14 mouse cellular contexts compared by ENCODE assay signal in genomic region chr1:189645371-189645770, GRCm38 (mm10). TPM values are rescaled to one million over a fixed set of nuclear protein-coding genes. Genes with fewer than 3 reads are reported as not detected.
A peak's percentile ranks its signal among the peaks of the same experiment; 100 is the strongest.
DNase-seq lines count a peak whose midpoint lies in the region; ATAC-seq and TF ChIP-seq lines count a peak whose summit lies in the region.
"Had no signal": no experiment of that assay in that cellular context is flagged by ENCODE, and none has a peak within 500 bp of the region (broad histone marks: within the 10 kb centered on the region; RNA-seq: fewer than 3 reads in every experiment).

No protein-coding gene starts in this region.

- H3K4me3 ChIP-seq in forebrain, embryonic 12.5 days (replicated peaks) = no peak overlapping the region
- H3K4me3 ChIP-seq in forebrain, embryonic 10.5 days = no peak overlapping the region
- H3K4me3 ChIP-seq in limb, embryonic 14.5 days (replicated peaks; ENCODE audit: low read length) = no peak overlapping the region
- no peak overlapping the region for H3K4me3 ChIP-seq in limb, embryonic 10.5 days
- H3K4me3 ChIP-seq in hindbrain, embryonic 16.5 days (ENCODE audit: low read length) = no peak overlapping the region
- no peak overlapping the region for H3K4me3 ChIP-seq in neural tube, embryonic 14.5 days (ENCODE audit: low read depth, low read length)
- H3K4me3 ChIP-seq: heart, embryonic 10.5 days; liver, embryonic 13.5 days had no signal

- H3K36me3 ChIP-seq in forebrain, embryonic 12.5 days (replicated peaks) = peaks cover 91% of the 10 kb centered on the region
- peaks cover 100% of the 10 kb centered on the region for H3K36me3 ChIP-seq in forebrain, embryonic 10.5 days (replicated peaks)
- peaks cover 85% of the 10 kb centered on the region for H3K36me3 ChIP-seq in limb, embryonic 14.5 days (ENCODE audit: control insufficient read depth, insufficient read depth, low read length)
- H3K36me3 ChIP-seq in limb, embryonic 10.5 days = peaks cover 98% of the 10 kb centered on the region
- H3K36me3 ChIP-seq in hindbrain, embryonic 16.5 days (ENCODE audit: control insufficient read depth, insufficient read depth, low read length) = no peaks in the 10 kb centered on the region
- H3K36me3 ChIP-seq in neural tube, embryonic 14.5 days (ENCODE audit: control insufficient read depth, insufficient read depth, low read length) = no peaks in the 10 kb centered on the region

- ATAC-seq in forebrain, embryonic 12.5 days (ENCODE audit: low FRiP score) = peak; percentile 60; the same call in 1 of the 2 replicates
- no peak for ATAC-seq in limb, embryonic 14.5 days (ENCODE audit: low FRiP score, low read depth)
- ATAC-seq in hindbrain, embryonic 16.5 days = peak; percentile 95
- peak; percentile 85 for ATAC-seq in neural tube, embryonic 14.5 days (ENCODE audit: low read depth)
- ATAC-seq: inflammation-experienced regulatory T-cells, adult 6 months had no signal

- peak overlapping the region; percentile 68; the same call in 1 of the 2 replicates for H3K27ac ChIP-seq in forebrain, embryonic 12.5 days
- no peak overlapping the region for H3K27ac ChIP-seq in forebrain, embryonic 10.5 days
- H3K27ac ChIP-seq in limb, embryonic 14.5 days (replicated peaks; ENCODE audit: low read depth, low read length) = no peak overlapping the region
- H3K27ac ChIP-seq in limb, embryonic 10.5 days = no peak overlapping the region
- H3K27ac ChIP-seq in hindbrain, embryonic 16.5 days (ENCODE audit: low read depth, low read length) = peak overlapping the region; percentile 62
- H3K27ac ChIP-seq in neural tube, embryonic 14.5 days (ENCODE audit: low read depth, low read length) = peak overlapping the region; percentile 36; the same call in 1 of the 2 replicates
- H3K27ac ChIP-seq: heart, embryonic 10.5 days; liver, embryonic 13.5 days; macrophage had no signal

- DNase-seq in forebrain, embryonic 10.5 days (ENCODE audit: extremely low spot score, low spot score) = no peak
- DNase-seq in limb, embryonic 14.5 days (ENCODE audit: low spot score) = peak; percentile 20
- no peak for DNase-seq in limb, embryonic 10.5 days (ENCODE audit: low spot score)
- no peak for DNase-seq in urinary bladder, adult 2 months (ENCODE audit: low spot score)
- DNase-seq in heart, postnatal 14 days = no peak
- DNase-seq: liver, embryonic 13.5 days; right cerebral cortex, adult 18-20 months had no signal

- no peak overlapping the region for H3K9ac ChIP-seq in forebrain, embryonic 12.5 days
- no peak overlapping the region for H3K9ac ChIP-seq in limb, embryonic 14.5 days (ENCODE audit: low read depth, low read length, severe bottlenecking)
- H3K9ac ChIP-seq in hindbrain, embryonic 16.5 days (ENCODE audit: low read depth, low read length) = no peak overlapping the region
- no peak overlapping the region for H3K9ac ChIP-seq in neural tube, embryonic 14.5 days (replicated peaks; ENCODE audit: low read depth, low read length)
- H3K9ac ChIP-seq: liver, embryonic 13.5 days had no signal

- H3K27me3 ChIP-seq in forebrain, embryonic 12.5 days = no peaks in the 10 kb centered on the region
- no peaks in the 10 kb centered on the region for H3K27me3 ChIP-seq in forebrain, embryonic 10.5 days (ENCODE audit: poor library complexity, severe bottlenecking)
- H3K27me3 ChIP-seq in limb, embryonic 14.5 days (ENCODE audit: control insufficient read depth, insufficient read depth, low read length) = no peaks in the 10 kb centered on the region
- H3K27me3 ChIP-seq in limb, embryonic 10.5 days (ENCODE audit: low read depth, poor library complexity, severe bottlenecking) = no peaks in the 10 kb centered on the region
- no peaks in the 10 kb centered on the region for H3K27me3 ChIP-seq in hindbrain, embryonic 16.5 days (replicated peaks; ENCODE audit: control insufficient read depth, insufficient read depth, low read length)
- H3K27me3 ChIP-seq in neural tube, embryonic 14.5 days (ENCODE audit: control insufficient read depth, insufficient read depth, low read length) = no peaks in the 10 kb centered on the region
- H3K27me3 ChIP-seq: liver, embryonic 13.5 days had no signal

- TF ChIP-seq POLR2A in limb, embryonic 14.5 days (IDR thresholded peaks at IDR 0.05; ENCODE audit: borderline replicate concordance, extremely low read depth, insufficient read depth, insufficient read length) = no peak

- intact Hi-C loops in heart, postnatal 14 days (cut with DNase I) = no loop called here

- 53% methylated on average over 2 of the region's 2 CpGs for WGBS in forebrain, embryonic 12.5 days
- 85% methylated on average over 2 of the region's 2 CpGs for WGBS in forebrain, embryonic 10.5 days
- WGBS in limb, embryonic 14.5 days = 54% methylated on average over 2 of the region's 2 CpGs
- 88% methylated on average over 2 of the region's 2 CpGs for WGBS in limb, embryonic 10.5 days
- WGBS in hindbrain, embryonic 16.5 days = 33% methylated on average over 2 of the region's 2 CpGs
- 53% methylated on average over 2 of the region's 2 CpGs for WGBS in neural tube, embryonic 14.5 days

- no peaks in the 10 kb centered on the region for H3K4me1 ChIP-seq in forebrain, embryonic 12.5 days
- no peaks in the 10 kb centered on the region for H3K4me1 ChIP-seq in forebrain, embryonic 10.5 days
- H3K4me1 ChIP-seq in limb, embryonic 14.5 days (ENCODE audit: control insufficient read depth, insufficient read depth, low read length) = no peaks in the 10 kb centered on the region
- H3K4me1 ChIP-seq in limb, embryonic 10.5 days = no peaks in the 10 kb centered on the region
- H3K4me1 ChIP-seq in hindbrain, embryonic 16.5 days (ENCODE audit: control insufficient read depth, insufficient read depth, low read depth, low read length) = peaks cover 11% of the 10 kb centered on the region
- no peaks in the 10 kb centered on the region for H3K4me1 ChIP-seq in neural tube, embryonic 14.5 days (ENCODE audit: control insufficient read depth, insufficient read depth, low read length)
- H3K4me1 ChIP-seq: heart, embryonic 10.5 days; liver, embryonic 13.5 days had no signal

- H3K9me3 ChIP-seq in forebrain, embryonic 12.5 days = no peaks in the 10 kb centered on the region
- no peaks in the 10 kb centered on the region for H3K9me3 ChIP-seq in forebrain, embryonic 10.5 days
- no peaks in the 10 kb centered on the region for H3K9me3 ChIP-seq in limb, embryonic 14.5 days (ENCODE audit: control insufficient read depth, low read length)
- no peaks in the 10 kb centered on the region for H3K9me3 ChIP-seq in limb, embryonic 10.5 days (replicated peaks)
- H3K9me3 ChIP-seq in hindbrain, embryonic 16.5 days (ENCODE audit: control insufficient read depth, low read length) = no peaks in the 10 kb centered on the region
- no peaks in the 10 kb centered on the region for H3K9me3 ChIP-seq in neural tube, embryonic 14.5 days (ENCODE audit: control insufficient read depth, low read length)
- H3K9me3 ChIP-seq: G1E; heart, embryonic 10.5 days; liver, embryonic 13.5 days had no signal

- H3K4me2 ChIP-seq in forebrain, embryonic 12.5 days = no peak overlapping the region
- H3K4me2 ChIP-seq in limb, embryonic 14.5 days (replicated peaks; ENCODE audit: low read depth, low read length, severe bottlenecking) = no peak overlapping the region
- no peak overlapping the region for H3K4me2 ChIP-seq in hindbrain, embryonic 16.5 days (ENCODE audit: low read length)
- no peak overlapping the region for H3K4me2 ChIP-seq in neural tube, embryonic 14.5 days (ENCODE audit: low read depth, low read length)
- H3K4me2 ChIP-seq: liver, embryonic 13.5 days had no signal

RNA-seq across cellular contexts. Expression of gene Cenpf, which starts 42.5 kb away (rescaled TPM):
- polyA plus RNA-seq in forebrain, embryonic 12.5 days (2016; fragmentation: Nextera tagmentation; extraction: Ambion mirVana) = 153 and 164 TPM in 2 replicates
- polyA plus RNA-seq in forebrain, embryonic 10.5 days (2016; fragmentation: Nextera tagmentation; extraction: Ambion mirVana) = 131 and 136 TPM in 2 replicates
- polyA plus RNA-seq in limb, embryonic 14.5 days (2012; rRNA removed) = 13.8 and 16.1 TPM in 2 replicates
- 58.8 and 69.2 TPM in 2 replicates for polyA plus RNA-seq in limb, embryonic 14.5 days (2014; fragmentation: Nextera tagmentation; extraction: Ambion mirVana)
- 78.5 and 93.0 TPM in 2 replicates for polyA plus RNA-seq in limb, embryonic 10.5 days (2016; fragmentation: Nextera tagmentation; extraction: Ambion mirVana)
- 16.1 and 17.1 TPM in 2 replicates for polyA plus RNA-seq in hindbrain, embryonic 16.5 days (2015; fragmentation: Nextera tagmentation; extraction: Ambion mirVana)
- polyA plus RNA-seq in neural tube, embryonic 14.5 days (2014; fragmentation: Nextera tagmentation; extraction: Ambion mirVana) = 6.5 and 7.8 TPM in 2 replicates
- 0.40 and 0.65 TPM in 2 replicates for polyA plus RNA-seq in urinary bladder, adult 2 months (2012; rRNA removed)
- 10 to 100 TPM in 1 of 2 experiments, 1 to 10 TPM in 1; 7.6 to 11.0 TPM for total RNA-seq in heart, postnatal 14 days (2021)

Comparison
In these comparisons a context has a peak if more than half of its experiments do, and no peak if none do; other contexts are left out.
1. H3K27ac ChIP-seq: peak in forebrain, embryonic 12.5 days (single experiment), hindbrain, embryonic 16.5 days (single experiment) and neural tube, embryonic 14.5 days (single experiment); none in forebrain, embryonic 10.5 days (single experiment), limb, embryonic 14.5 days (single experiment) and limb, embryonic 10.5 days (single experiment).